In the genomic region with DNA sequence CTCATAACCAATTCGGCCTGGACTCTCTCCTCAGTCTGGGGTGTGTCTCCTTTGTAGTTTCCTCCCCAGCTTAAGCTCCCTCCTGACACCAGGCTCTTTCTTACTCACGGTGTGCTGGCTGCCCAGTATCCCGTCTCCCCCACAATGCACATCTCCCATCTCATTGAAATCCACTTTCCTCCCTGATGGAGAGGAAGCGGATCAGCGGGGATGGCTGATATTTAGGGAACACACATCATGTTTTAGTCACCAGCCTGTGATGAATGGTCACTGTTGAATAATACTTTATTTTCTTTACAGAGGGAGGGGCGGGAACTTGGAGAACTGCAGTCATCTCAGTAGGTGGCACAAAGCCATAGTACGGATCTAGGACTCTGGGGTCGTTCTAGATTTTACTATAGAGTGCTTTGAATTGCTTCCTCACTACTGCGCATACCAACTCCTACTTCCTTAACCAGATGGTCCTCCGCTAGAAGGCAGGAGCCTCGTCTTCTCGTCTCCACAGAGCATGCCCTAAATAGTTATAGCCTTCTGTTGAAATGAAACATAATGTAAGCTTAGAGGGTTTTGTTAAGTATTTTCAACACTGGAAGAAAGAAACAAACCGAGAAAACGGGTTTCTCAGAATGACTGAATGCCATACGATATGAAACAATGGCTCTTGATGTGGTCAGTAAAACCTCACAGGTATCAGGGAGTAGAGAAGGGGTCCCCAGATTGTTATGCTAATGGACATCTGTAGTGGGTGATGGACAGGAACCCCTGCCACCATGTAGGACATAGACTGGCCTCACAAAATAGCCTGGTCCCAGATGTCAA, we compare ENCODE assay signal across 20 mouse cellular contexts.
DNase-seq lines count a peak whose midpoint lies in the region; ATAC-seq and TF ChIP-seq lines count a peak whose summit lies in the region.
"Had no signal": no experiment of that assay in that cellular context is flagged by ENCODE, and none has a peak within 500 bp of the region (broad histone marks: within the 10 kb centered on the region; RNA-seq: fewer than 3 reads in every experiment).

No protein-coding gene starts in this region.

- TF ChIP-seq POLR2A in heart, adult 2 months (IDR thresholded peaks at IDR 0.05; ENCODE audit: insufficient read depth, low read depth, low read length): no peak

- intact Hi-C loops in heart, adult 2 months (cut with DNase I): loop anchor here (1.0 to 5.0 kb wide), 3 partner anchors 25 to 117 kb away; no protein-coding TSS in a partner anchor
- intact Hi-C loops in heart, postnatal 36 days (cut with DNase I): loop anchor here (2.0 to 5.0 kb wide), 4 partner anchors 24 to 192 kb away; a partner anchor contains a TSS

- H3K36me3 ChIP-seq in heart, adult 2 months (ENCODE audit: control insufficient read depth, insufficient read depth, low read length): peaks cover 7% of the 10 kb centered on the region
- no peaks in the 10 kb centered on the region for H3K36me3 ChIP-seq in hindbrain, embryonic 11.5 days (ENCODE audit: control insufficient read depth, insufficient read depth, low read length)
- H3K36me3 ChIP-seq: embryonic facial prominence, embryonic 10.5 days; heart, embryonic 12.5 days; hindbrain, embryonic 12.5 days; intestine, embryonic 15.5 days; limb, embryonic 10.5 days; liver, embryonic 13.5 days; neural tube, embryonic 13.5 days had no signal

- peak overlapping the region; percentile 41 for H3K27ac ChIP-seq in heart, adult 2 months
- H3K27ac ChIP-seq in hindbrain, embryonic 11.5 days (ENCODE audit: low read depth, low read length): no peak overlapping the region
- H3K27ac ChIP-seq: embryonic facial prominence, embryonic 10.5 days; hindbrain, embryonic 12.5 days; intestine, embryonic 15.5 days; limb, embryonic 10.5 days; liver, embryonic 13.5 days; neural tube, embryonic 13.5 days; stomach, postnatal 0 days had no signal

- H3K4me2 ChIP-seq in hindbrain, embryonic 11.5 days (replicated peaks; ENCODE audit: low read depth, low read length): no peak overlapping the region
- H3K4me2 ChIP-seq: heart, embryonic 12.5 days; hindbrain, embryonic 12.5 days; intestine, embryonic 15.5 days; liver, embryonic 13.5 days; neural tube, embryonic 13.5 days had no signal

- H3K4me3 ChIP-seq in heart, adult 2 months: no peak overlapping the region
- H3K4me3 ChIP-seq in hindbrain, embryonic 11.5 days (ENCODE audit: low read depth, low read length): no peak overlapping the region
- H3K4me3 ChIP-seq: embryonic facial prominence, embryonic 10.5 days; heart, embryonic 12.5 days; hindbrain, embryonic 12.5 days; intestine, embryonic 15.5 days; limb, embryonic 10.5 days; liver, embryonic 13.5 days; megakaryocyte, embryonic 14.5 days; neural tube, embryonic 13.5 days had no signal

- 61% methylated on average over 15 of the region's 15 CpGs for WGBS in heart, adult 2 months
- WGBS in hindbrain, embryonic 11.5 days: 75% methylated on average over 15 of the region's 15 CpGs

- DNase-seq in heart, adult 2 months: no peak
- no peak for DNase-seq in heart, postnatal 36 days
- DNase-seq in left cerebral cortex, adult 18-20 months (ENCODE audit: low spot score in 2 of 2): peak; percentile 8 to 28
- DNase-seq in left cerebral cortex, adult 11 months (ENCODE audit: low spot score): no peak
- DNase-seq in brain, adult 2 months (ENCODE audit: low read depth, low spot score): peak; percentile 60
- peak; percentile 32 for DNase-seq in right cerebral cortex, postnatal 25 days
- no peak for DNase-seq in hindbrain, embryonic 11.5 days (ENCODE audit: low spot score)
- DNase-seq: adrenal gland, postnatal 36 days; cerebellum, postnatal 14 days; gastrocnemius, postnatal 36 days; liver, embryonic 13.5 days; thymus, postnatal 4 days had no signal

- peaks cover 10% of the 10 kb centered on the region for H3K4me1 ChIP-seq in heart, adult 2 months (ENCODE audit: control insufficient read depth, insufficient read depth, low read length)
- no peaks in the 10 kb centered on the region; the same call in 1 of the 2 replicates for H3K4me1 ChIP-seq in hindbrain, embryonic 11.5 days (replicated peaks; ENCODE audit: control insufficient read depth, insufficient read depth, low read length)
- H3K4me1 ChIP-seq: hindbrain, embryonic 12.5 days; intestine, embryonic 15.5 days; liver, embryonic 13.5 days had no signal

- H3K9me3 ChIP-seq in hindbrain, embryonic 11.5 days (ENCODE audit: control insufficient read depth, low read length): no peaks in the 10 kb centered on the region
- H3K9me3 ChIP-seq: embryonic facial prominence, embryonic 10.5 days; hindbrain, embryonic 12.5 days; intestine, embryonic 15.5 days; limb, embryonic 10.5 days; liver, embryonic 13.5 days; neural tube, embryonic 13.5 days had no signal

- TF ChIP-seq EP300 in heart, adult 2 months (IDR thresholded peaks at IDR 0.05; ENCODE audit: insufficient read depth, low read depth, low read length): no peak

- H3K27me3 ChIP-seq in heart, adult 2 months (ENCODE audit: control insufficient read depth, insufficient read depth, low read length): no peaks in the 10 kb centered on the region
- no peaks in the 10 kb centered on the region for H3K27me3 ChIP-seq in hindbrain, embryonic 11.5 days (ENCODE audit: control insufficient read depth, insufficient read depth, low read length)
- H3K27me3 ChIP-seq: heart, embryonic 12.5 days; hindbrain, embryonic 12.5 days; intestine, embryonic 15.5 days; liver, embryonic 13.5 days; megakaryocyte, embryonic 14.5 days; neural tube, embryonic 13.5 days had no signal

- no peak for TF ChIP-seq CTCF in heart, adult 2 months (IDR thresholded peaks at IDR 0.05)

- H3K9ac ChIP-seq in heart, adult 2 months (ENCODE audit: low read depth, low read length): no peak overlapping the region
- H3K9ac ChIP-seq in hindbrain, embryonic 11.5 days (ENCODE audit: low read depth, low read length): no peak overlapping the region
- H3K9ac ChIP-seq: heart, embryonic 12.5 days; hindbrain, embryonic 12.5 days; intestine, embryonic 15.5 days; liver, embryonic 13.5 days; neural tube, embryonic 13.5 days had no signal

- ATAC-seq in hindbrain, embryonic 11.5 days (ENCODE audit: low FRiP score): no peak
- ATAC-seq: intestine, embryonic 15.5 days had no signal

- no peaks in the 10 kb centered on the region for H3K79me2 ChIP-seq in heart, adult 2 months (replicated peaks; ENCODE audit: control insufficient read depth, insufficient read depth, low read length)

Comparison
In these comparisons a context has a peak if more than half of its experiments do, and no peak if none do; other contexts are left out.
1. DNase-seq: peak in left cerebral cortex, adult 18-20 months (2 of 2), brain, adult 2 months (single experiment) and right cerebral cortex, postnatal 25 days (single experiment); none in heart, adult 2 months (0 of 2), heart, postnatal 36 days (0 of 2), left cerebral cortex, adult 11 months (single experiment) and hindbrain, embryonic 11.5 days (single experiment).